Mouse (Mus musculus): Measurements from ENCODE around the gene Tmed3.

DNA sequence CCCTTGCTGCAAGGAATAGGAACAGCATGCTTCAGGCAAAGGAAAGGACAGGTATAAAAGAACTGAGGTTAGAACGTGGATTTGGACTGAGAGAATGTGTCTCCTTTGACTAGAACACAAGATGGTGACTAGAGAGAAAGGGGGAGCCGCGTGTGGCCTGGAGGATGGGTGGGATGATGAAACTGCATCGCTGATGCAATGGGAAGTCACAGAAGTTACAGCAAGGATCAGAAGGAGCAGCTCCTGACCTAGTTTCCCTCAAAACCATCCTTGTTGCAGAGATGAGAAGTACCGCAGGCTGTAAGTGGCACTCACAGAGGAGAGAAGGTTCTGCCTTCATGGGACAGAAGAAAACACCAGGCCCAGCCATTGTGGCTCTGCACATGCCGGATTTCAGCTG, 54.0 kb downstream of the Tmed3 start:
- TF ChIP-seq CTCF (IDR thresholded peaks at IDR 0.05) (no peak), EP300 (IDR thresholded peaks at IDR 0.05; ENCODE audit: insufficient read depth, low read depth, low read length) (no peak)

Measured in heart, adult 2 months (tissue).